Mouse (Mus musculus): ENCODE measurements around the gene Kcnn4.

The Kcnn4 gene

GRCm38 (mm10) chr7:24365258-24366014, 4.6 kb upstream of the Kcnn4 start:
- in situ Hi-C loops (cut with MseI, MboI) = loop anchor here in 1 of 2 experiments (10.0 kb wide), 1 partner anchor 59 kb away; no protein-coding TSS in a partner anchor

GRCm38 (mm10) chr7:24366716-24367632, 3.1 kb upstream of the Kcnn4 start:
- in situ Hi-C loops (cut with MseI, MboI) = loop anchor here in 1 of 2 experiments (10.0 kb wide), 1 partner anchor 58 kb away; no protein-coding TSS in a partner anchor

- in situ Hi-C loops (cut with MseI, MboI) = loop anchor here in 1 of 2 experiments (10.0 kb wide), 1 partner anchor 57 kb away; no protein-coding TSS in a partner anchor
Measured at GRCm38 (mm10) chr7:24368226-24368625, 1.8 kb upstream of the Kcnn4 start.

DNA sequence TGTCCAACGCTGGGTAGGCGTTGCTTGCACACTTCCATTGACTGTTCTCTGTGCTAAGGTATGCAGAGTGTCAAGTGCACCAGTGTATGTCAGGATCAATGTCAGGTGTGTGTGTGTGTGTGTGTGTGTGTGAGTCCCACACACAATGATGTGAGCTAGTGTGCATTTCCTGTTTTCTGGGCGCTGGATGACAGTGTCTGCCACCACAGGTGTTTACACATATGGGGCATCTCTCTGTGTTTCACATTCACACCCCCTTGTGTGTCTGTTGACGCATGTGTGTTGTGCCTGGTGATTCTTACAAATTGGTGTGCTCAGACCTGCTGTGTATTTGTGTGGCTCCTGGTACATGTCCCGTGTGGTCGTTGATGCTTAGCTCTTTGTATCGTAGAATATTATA, 1.1 kb upstream of the Kcnn4 start:
- in situ Hi-C loops (cut with MseI, MboI) = loop anchor here in 1 of 2 experiments (10.0 kb wide), 1 partner anchor 56 kb away; no protein-coding TSS in a partner anchor

DNA sequence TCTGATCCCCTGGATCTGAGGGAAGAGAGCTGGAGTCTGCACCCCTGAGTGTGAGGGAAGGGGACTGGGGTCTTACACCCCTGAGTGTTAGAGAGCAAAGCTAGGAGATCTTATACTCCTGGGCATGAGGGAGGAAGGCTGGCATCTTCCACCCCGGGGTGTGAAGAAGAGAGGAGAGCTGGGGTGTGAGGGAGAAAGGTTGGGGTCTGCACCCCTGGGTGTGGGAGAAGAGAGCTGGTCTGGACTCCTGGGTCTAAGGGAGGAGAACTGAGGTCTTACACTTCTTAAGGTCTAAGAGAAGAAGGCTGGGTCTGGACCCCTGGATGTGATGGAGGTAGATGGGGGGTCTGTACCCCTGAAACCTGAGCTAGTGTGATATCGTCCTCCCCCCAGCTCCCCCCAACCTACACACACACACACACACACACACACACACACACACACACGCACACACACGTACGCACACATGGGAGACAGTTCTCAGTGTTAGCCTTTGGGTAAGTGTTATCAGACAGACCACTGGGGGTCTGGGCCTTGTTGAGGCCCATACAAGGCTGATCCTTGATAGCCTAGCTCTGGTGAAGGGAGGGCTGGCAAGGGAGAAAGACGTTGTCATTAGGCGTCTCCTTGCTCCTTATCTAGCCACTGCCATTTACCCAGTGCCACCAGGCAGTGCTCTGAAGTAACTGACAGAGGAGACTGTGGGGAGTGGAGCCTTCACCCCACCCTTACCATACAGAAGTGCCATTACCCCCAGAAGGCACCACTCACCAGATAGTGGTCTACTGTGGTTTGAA, 1.1 kb downstream of the Kcnn4 start:
- in situ Hi-C loops (cut with MseI, MboI) = no loop called here

DNA sequence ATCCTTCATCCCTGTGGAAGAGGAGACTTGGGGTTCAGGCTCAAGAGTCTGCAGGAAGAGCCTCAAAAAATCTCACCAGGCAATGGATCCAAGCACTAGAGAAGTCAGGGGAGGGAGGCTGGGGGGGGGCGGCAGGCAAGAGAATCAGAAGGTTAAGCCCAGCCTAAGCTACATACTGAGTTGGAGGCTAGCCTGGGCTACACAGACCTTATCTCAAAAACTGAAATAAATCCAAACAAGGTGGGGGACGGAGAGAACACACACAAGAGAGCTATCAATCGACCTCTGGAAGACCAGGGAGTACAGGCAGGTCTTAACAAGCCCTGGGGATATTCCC, 1.7 kb downstream of the Kcnn4 start:
- in situ Hi-C loops (cut with MseI, MboI) = no loop called here

DNA sequence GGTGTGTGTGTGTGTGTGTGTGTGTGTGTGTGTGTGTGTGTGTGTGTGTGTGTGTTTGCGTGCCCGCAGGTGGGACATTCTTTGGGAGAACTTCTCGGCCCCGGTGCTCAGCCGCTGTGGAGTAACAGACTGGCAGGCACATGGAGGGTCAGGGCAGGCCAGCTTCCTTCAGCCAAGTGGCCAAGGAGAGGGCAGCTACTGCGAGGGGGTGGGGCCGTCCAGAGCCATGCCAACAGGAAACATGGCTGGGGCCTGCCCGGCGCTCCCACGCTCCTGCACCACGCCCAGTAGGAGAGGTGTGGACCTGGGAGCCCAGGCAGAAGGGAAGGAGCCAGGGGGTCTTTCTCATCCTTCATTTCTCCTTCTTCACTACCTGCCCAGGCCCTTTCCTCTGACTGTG, 2.2 kb downstream of the Kcnn4 start:
- in situ Hi-C loops (cut with MseI, MboI) = no loop called here

GRCm38 (mm10) chr7:24372786-24373185, 2.7 kb downstream of the Kcnn4 start:
- in situ Hi-C loops (cut with MseI, MboI) = no loop called here

GRCm38 (mm10) chr7:24373538-24374379, 3.7 kb downstream of the Kcnn4 start:
- in situ Hi-C loops (cut with MseI, MboI) = no loop called here

GRCm38 (mm10) chr7:24376456-24376855, 6.4 kb downstream of the Kcnn4 start:
- in situ Hi-C loops (cut with MseI, MboI) = no loop called here

DNA sequence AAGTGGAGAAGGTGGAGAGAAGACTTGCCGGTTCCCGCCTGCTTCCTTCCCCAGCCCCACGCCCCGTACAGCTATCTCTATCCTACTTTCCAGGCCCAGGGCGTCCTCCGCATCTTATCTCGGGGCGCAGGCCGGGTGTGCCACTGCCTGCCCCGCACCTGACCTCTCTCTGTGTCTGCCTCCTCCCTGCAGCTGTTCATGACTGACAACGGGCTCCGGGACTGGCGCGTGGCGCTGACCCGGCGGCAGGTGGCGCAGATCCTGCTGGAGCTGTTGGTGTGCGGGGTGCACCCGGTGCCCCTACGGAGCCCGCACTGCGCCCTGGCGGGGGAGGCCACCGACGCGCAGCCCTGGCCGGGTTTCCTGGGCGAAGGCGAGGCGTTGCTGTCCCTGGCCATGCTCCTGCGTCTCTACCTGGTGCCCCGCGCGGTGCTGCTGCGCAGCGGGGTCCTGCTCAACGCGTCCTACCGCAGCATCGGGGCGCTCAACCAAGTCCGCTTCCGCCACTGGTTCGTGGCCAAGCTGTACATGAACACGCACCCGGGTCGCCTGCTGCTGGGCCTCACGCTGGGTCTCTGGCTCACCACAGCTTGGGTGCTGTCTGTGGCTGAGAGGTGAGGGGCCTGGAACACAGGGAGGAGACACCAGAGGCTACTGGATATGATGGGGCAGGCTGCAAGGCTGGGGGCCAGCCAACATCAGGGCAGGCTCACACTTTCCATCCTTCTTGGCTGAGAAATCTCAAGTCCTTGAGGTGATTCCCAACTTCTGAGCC, 7.2 kb downstream of the Kcnn4 start:
- in situ Hi-C loops (cut with MseI, MboI) = no loop called here

GRCm38 (mm10) chr7:24378049-24378701, 8.1 kb downstream of the Kcnn4 start:
- in situ Hi-C loops (cut with MseI, MboI) = no loop called here

DNA sequence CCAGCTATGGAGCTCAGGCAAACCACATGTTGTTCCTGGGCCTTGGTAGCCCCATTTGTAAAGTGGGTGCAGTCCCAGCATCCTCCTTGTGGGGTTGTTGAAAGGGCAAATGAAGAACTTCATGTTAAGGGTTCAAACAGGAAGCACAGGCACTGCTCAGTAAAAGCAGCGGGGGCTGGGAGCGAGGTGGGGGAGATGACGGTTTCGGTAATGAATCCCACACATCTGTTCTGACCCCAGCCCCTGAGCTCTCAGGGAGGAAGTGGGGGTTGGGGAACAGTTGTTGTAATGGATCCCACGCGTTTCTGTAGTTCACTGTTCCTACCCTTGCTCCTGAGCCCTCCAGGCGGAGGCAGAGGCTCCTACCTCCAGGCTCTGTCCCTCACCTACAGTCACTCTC, 9.9 kb downstream of the Kcnn4 start:
- in situ Hi-C loops (cut with MseI, MboI) = no loop called here

DNA sequence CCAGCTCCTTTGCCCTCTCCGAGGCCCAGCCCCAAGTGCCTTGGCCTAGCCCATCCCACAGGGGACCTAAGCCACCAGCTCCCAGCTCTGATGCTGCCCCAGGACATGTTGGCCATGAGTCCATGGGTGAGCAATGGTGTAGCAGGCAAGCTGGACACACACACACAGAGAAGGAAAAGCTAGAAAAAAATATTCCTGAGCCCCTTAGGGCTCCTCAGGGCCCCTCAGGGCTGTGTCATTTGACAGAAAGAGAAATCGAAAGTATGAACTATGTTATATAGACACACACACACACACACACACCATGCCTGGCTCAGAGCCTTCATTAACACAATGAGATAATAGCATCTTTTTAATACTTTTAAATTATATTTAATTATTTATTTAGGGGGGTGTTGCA, 10.3 kb downstream of the Kcnn4 start:
- in situ Hi-C loops (cut with MseI, MboI) = no loop called here

GRCm38 (mm10) chr7:24382730-24383372, 12.8 kb downstream of the Kcnn4 start:
- in situ Hi-C loops (cut with MseI, MboI) = no loop called here

DNA sequence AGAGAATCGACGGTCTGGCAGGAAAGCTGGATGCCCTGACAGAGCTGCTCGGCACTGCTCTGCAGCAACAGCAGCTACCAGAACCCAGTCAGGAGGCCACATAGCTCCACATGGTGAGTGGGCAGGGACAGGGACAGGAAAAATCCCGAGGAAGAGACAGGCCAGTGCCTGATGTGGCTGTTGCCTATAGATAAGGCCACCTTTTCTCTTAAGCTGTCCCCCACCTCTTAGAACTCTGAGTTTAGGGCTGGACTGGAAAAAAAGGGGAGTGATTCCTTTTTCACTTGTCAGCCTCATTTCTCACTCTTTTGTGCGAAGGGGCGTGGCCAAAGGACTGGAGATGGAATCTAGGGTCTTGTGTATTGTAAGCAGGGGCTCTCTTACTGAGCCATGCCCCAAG, 14.0 kb downstream of the Kcnn4 start:
- in situ Hi-C loops (cut with MseI, MboI) = no loop called here

GRCm38 (mm10) chr7:24384827-24385226, 14.8 kb downstream of the Kcnn4 start:
- in situ Hi-C loops (cut with MseI, MboI) = no loop called here

GRCm38 (mm10) chr7:24387059-24387556, 17.0 kb downstream of the Kcnn4 start:
- in situ Hi-C loops (cut with MseI, MboI) = no loop called here

All from mouse trophoblast stem cell (cell line).